Mouse (Mus musculus) liver, embryonic 16.5 days (tissue): ENCODE results near the gene Agrn. TPM values are rescaled to one million over a fixed set of nuclear protein-coding genes. Genes with fewer than 3 reads are reported as not detected.

Experiments used
- ATAC-seq: fragments of 200-750 bp; cut with Nextera tagmentation; 2 replicates; pipeline ENCODE4 v1.8.0; 2017; ENCODE audit warnings: low read depth, mild to moderate bottlenecking, moderate number of reproducible peaks, moderate library complexity
- H3K27ac ChIP-seq: fragments of 300-500 bp; sonication (generic); 2 replicates; pipeline ENCODE4 v1.5.1; 2014; ENCODE audit warnings: mild to moderate bottlenecking, low read length
- H3K27me3 ChIP-seq: fragments of 300-500 bp; sonication (generic); 2 replicates; pipeline ENCODE4 v1.6.1; 2014; ENCODE audit warnings: low read depth, low read length, mixed read lengths; ENCODE audit not compliant: control insufficient read depth, insufficient read depth
- H3K36me3 ChIP-seq: fragments of 300-500 bp; sonication (generic); 2 replicates; pipeline ENCODE4 v1.6.1; 2014; ENCODE audit warnings: mild to moderate bottlenecking; ENCODE audit not compliant: control insufficient read depth, insufficient read depth
- H3K4me1 ChIP-seq: fragments of 300-500 bp; sonication (generic); 2 replicates; pipeline ENCODE4 v1.6.1; 2014; ENCODE audit warnings: low read depth, low read length, mixed read lengths; ENCODE audit not compliant: control insufficient read depth
- H3K4me2 ChIP-seq: fragments of 300-500 bp; sonication (generic); 2 replicates; pipeline ENCODE4 v1.6.1; 2014; ENCODE audit warnings: low read depth, low read length, mixed read lengths
- H3K4me3 ChIP-seq: fragments of 300-500 bp; sonication (generic); 2 replicates; pipeline ENCODE4 v1.5.1; 2014; ENCODE audit warnings: low read depth, mild to moderate bottlenecking, low read length
- H3K9ac ChIP-seq: fragments of 300-500 bp; sonication (generic); 2 replicates; pipeline ENCODE4 v1.6.1; 2014; ENCODE audit warnings: low read depth, low read length
- H3K9me3 ChIP-seq: fragments of 300-500 bp; sonication (generic); replicated peaks from 2 replicates; pipeline ENCODE4 v1.6.1; 2016; ENCODE audit warnings: low read length; ENCODE audit not compliant: control insufficient read depth
- WGBS: fragments of 180-500 bp; shearing (Covaris S2); extraction: QIAGEN DNeasy Blood & Tissue Kit; methylation state at CpG from one replicate; pipeline ENCODE4 v1.1.7; 2014; ENCODE audit not compliant: insufficient replicate concordance; 5-methylcytosine and 5-hydroxymethylcytosine counted together
- polyA plus RNA-seq: library from polyadenylated mRNA; unstranded; fragments of >200 nt; fragmentation: Nextera tagmentation; extraction: Ambion mirVana; gene quantifications from 2 replicates; pipeline ENCODE4 v1.2.1, GENCODE M21; 2015

Gene Agrn
- polyA plus RNA-seq, 1 experiment from 2014 or later = 7.7 TPM

- no peak overlapping the region for H3K27ac ChIP-seq
- H3K4me1 ChIP-seq = no peaks in the 10 kb centered on the region
- 46% methylated on average over 13 of the region's 13 CpGs for WGBS
- H3K9ac ChIP-seq = no peak overlapping the region
- ATAC-seq = no peak
- H3K4me3 ChIP-seq = no peak overlapping the region
- peaks cover 11% of the 10 kb centered on the region for H3K27me3 ChIP-seq
- H3K4me2 ChIP-seq = peak overlapping the region; percentile 35; the same call in 1 of the 2 replicates
- no peaks in the 10 kb centered on the region for H3K36me3 ChIP-seq
- H3K9me3 ChIP-seq = no peaks in the 10 kb centered on the region
Observed at GRCm38 (mm10) chr4:156209963-156210635, 12.8 kb upstream of the Agrn start.

DNA sequence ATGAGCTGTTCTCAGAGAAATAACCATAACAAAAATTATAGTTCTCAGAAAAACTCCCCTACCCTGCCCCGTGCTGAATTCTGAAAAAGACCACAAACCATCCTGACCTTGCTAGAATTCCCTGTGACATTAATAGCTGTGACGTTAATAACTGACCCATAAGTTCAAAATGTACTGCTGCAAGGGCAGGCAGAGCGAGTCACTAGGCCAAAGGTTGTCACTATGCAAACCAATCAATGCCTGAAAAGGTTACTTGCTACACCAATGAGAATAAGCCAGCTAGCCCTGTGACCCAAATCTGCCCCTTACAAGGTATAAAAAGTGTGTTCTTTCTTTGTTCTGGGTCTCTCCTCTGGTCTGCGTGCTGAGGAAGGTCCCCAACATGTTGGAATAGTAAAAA lies 11.6 kb upstream of the Agrn start:
- no peak overlapping the region for H3K27ac ChIP-seq
- H3K9ac ChIP-seq = no peak overlapping the region
- peaks cover 4% of the 10 kb centered on the region for H3K4me1 ChIP-seq
- no peaks in the 10 kb centered on the region for H3K36me3 ChIP-seq
- peaks cover 24% of the 10 kb centered on the region for H3K27me3 ChIP-seq
- H3K4me2 ChIP-seq = no peak overlapping the region
- H3K4me3 ChIP-seq = no peak overlapping the region
- WGBS = 74% methylated on average over 4 of the region's 4 CpGs
- no peak for ATAC-seq
- no peaks in the 10 kb centered on the region for H3K9me3 ChIP-seq

GRCm38 (mm10) chr4:156203413-156204131 lies 6.3 kb upstream of the Agrn start:
- Histone ChIP-seq H3K27ac (peak overlapping the region; percentile 35), H3K4me3 (peak overlapping the region; percentile 66), H3K27me3 (peaks cover 40% of the 10 kb centered on the region), H3K9me3 (no peaks in the 10 kb centered on the region), H3K36me3 (no peaks in the 10 kb centered on the region), H3K9ac (peak overlapping the region; percentile 66), H3K4me1 (peaks cover 29% of the 10 kb centered on the region), H3K4me2 (peak overlapping the region; percentile 92)
- under 1% methylated on average over 49 of the region's 49 CpGs for WGBS
- ATAC-seq = peak; percentile 3; the same call in 1 of the 2 replicates

DNA sequence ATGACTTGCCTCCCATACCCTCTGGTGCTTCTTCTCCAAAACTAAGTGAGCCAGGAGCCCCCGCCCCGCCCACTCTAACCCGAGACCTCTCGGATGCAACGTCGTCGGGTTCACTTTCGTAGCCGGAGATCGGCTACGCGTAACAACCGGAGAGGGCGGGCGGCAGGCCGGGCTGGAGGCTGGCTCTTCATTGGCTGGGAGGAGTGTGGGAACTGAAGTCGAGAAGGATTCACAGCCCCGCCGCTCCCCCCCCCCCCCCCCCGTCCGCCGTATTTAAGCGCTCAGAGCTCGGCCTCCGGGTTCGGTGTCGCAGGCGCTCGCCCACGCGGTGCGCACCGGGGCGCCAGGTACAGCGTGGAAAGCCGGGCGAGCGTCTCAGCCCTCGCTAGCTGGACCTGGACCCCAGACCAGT lies 5.7 kb upstream of the Agrn start, which contains the start of gene AW011738:
TSS of gene AW011738 (plus strand) at position 304 of the 412 bp plus-strand sequence.
- 1% methylated on average over 28 of the region's 39 CpGs for WGBS
- H3K27me3 ChIP-seq = peaks cover 40% of the 10 kb centered on the region
- peak; percentile 76 for ATAC-seq
- H3K4me1 ChIP-seq = peaks cover 34% of the 10 kb centered on the region
- peak within 1 kb of the TSS; percentile 92 for H3K4me2 ChIP-seq
- H3K27ac ChIP-seq = peak within 1 kb of the TSS; percentile 82
- peak within 1 kb of the TSS; percentile 66 for H3K4me3 ChIP-seq
- H3K9ac ChIP-seq = peak within 1 kb of the TSS; percentile 66
- H3K9me3 ChIP-seq = no peaks in the 10 kb centered on the region
- H3K36me3 ChIP-seq = no peaks in the 10 kb centered on the region

GRCm38 (mm10) chr4:156202462-156202893 lies 5.2 kb upstream of the Agrn start:
- Histone ChIP-seq H3K36me3 (no peaks in the 10 kb centered on the region), H3K27ac (peak overlapping the region; percentile 82), H3K4me1 (peaks cover 36% of the 10 kb centered on the region), H3K9me3 (no peaks in the 10 kb centered on the region), H3K9ac (peak overlapping the region; percentile 66), H3K4me3 (peak overlapping the region; percentile 66), H3K27me3 (peaks cover 40% of the 10 kb centered on the region), H3K4me2 (peak overlapping the region; percentile 92)
- 21% methylated on average over 12 of the region's 12 CpGs for WGBS
- peak; percentile 74 for ATAC-seq

DNA sequence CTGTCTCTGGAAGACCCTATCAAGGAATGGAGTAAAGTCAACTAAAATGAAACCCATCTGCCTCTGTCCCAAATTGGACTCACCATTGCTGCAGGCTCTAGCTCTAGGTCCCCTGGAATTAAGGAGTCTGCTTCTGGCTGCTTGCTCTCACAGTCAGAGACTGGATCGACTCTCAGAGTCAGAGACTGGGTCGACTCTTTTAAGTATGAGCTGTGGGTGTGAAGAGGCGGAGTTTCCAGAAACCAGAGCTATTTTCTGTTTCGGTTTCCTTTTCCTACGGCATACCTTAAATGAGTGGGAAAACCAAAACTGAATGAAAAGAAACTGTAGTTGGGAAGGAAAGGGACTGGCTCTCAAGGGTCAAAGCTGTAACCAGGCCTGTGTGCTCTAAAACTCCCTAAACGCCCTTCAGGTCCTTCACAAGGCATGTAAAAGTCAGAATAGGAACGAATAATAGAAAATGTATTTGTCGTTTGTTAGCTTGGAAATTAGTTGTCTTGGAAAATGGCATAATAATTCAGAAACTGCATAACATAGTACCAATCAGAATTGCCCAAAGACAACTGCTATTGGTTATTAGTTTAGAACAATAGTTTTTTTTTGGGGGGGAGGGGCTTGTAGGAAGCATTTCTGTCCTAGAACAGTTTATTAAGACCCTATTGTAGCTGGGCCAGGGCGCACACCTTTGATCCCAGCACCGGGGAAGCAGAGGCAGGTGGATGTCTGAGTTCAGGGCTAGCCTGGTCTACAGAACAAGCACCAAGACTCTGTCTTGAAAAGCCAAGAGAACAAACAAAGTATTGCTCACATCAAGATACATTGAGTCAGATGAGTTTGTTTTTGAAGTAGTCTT lies 3.6 kb upstream of the Agrn start, which contains the start of gene Isg15:
TSS of gene Isg15 (minus strand) at position 196 of the 853 bp plus-strand sequence.
- peak within 1 kb of the TSS; percentile 40 for H3K4me3 ChIP-seq
- peak within 1 kb of the TSS; percentile 42 for H3K9ac ChIP-seq
- no peak within 1 kb of the TSS for H3K27ac ChIP-seq
- no peaks in the 10 kb centered on the region for H3K9me3 ChIP-seq
- peaks cover 48% of the 10 kb centered on the region for H3K4me1 ChIP-seq
- H3K36me3 ChIP-seq = no peaks in the 10 kb centered on the region
- no peak for ATAC-seq
- 39% methylated on average over 10 of the region's 10 CpGs for WGBS
- H3K4me2 ChIP-seq = peak within 1 kb of the TSS; percentile 55
- H3K27me3 ChIP-seq = peaks cover 49% of the 10 kb centered on the region

DNA sequence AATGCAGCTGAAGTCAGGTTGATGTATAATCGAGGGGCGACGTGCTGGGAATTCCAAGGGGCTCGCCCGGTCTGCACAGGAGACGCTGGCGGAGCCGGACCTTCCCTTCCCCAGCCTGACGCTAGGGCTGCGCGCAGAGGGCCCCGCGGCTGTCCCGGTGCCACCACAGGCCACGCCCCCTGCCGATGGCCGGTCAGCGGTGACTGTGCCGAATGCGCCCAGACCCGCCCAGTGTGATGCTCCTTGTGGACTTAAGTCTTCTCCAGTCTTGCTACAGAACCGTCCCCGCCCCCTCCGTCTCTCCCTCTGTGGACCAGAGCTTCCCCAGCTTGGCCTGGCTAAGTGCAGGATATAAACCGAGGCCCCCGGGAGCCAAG lies 529 bp upstream of the Agrn start:
- Histone ChIP-seq H3K27ac (peak overlapping the region; percentile 89), H3K9me3 (no peaks in the 10 kb centered on the region), H3K4me1 (peaks cover 51% of the 10 kb centered on the region), H3K4me3 (peak overlapping the region; percentile 81), H3K36me3 (no peaks in the 10 kb centered on the region), H3K27me3 (peaks cover 33% of the 10 kb centered on the region), H3K9ac (peak overlapping the region; percentile 71), H3K4me2 (peak overlapping the region; percentile 99)
- WGBS = 0% methylated on average over 26 of the region's 26 CpGs
- ATAC-seq = peak; percentile 89

DNA sequence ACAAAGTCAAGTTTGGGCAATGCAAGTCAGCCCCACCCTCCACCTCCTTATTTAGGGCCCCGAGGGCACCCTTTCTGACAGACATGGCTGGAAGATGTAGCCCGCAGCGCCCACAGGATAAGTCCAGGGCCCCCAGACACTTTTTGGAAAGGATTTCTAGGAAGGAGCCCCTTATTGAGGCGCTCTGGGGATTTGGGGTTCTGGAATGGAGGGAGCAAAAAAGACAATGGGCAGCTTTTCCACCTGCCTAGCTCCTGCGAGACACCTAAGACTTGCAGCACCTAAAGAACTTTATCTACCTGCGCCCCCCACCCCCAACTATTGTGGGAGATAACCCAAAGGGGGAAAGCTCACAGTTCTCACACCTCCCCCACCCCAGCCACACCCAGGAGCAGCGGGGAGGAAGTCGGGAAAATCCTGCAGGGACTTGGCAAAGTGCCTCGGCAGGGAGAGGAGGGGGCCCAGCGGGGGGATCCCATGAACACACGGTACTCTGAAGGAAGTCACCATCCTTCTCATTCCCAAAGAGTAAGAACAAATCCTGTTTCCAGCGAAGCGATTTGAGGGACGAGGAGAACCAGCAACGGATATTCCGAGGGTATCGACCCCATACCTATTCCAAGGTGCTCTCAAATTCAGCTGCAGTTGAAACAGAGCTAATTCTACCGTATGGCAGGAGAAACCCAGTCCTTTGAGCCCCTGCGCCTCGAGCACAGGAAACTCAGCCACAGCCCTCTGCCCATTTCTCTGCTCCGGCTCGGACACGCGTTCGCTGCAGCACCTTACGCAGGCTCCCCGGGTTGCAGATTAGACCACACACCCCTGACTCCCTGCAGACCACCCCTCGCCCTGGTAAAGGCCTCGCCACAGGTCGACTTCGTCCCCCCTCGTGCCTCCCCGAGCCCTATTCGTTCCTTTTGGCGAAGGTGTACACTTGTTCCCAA lies 1.1 kb downstream of the Agrn start:
- peaks cover 49% of the 10 kb centered on the region for H3K4me1 ChIP-seq

More for the DNA sequence above, 1.1 kb downstream of the Agrn start:
- WGBS = 10% methylated on average over 35 of the region's 35 CpGs
- Histone ChIP-seq H3K4me3 (peak overlapping the region; percentile 81), H3K27ac (no peak overlapping the region), H3K36me3 (no peaks in the 10 kb centered on the region), H3K9me3 (no peaks in the 10 kb centered on the region), H3K4me2 (peak overlapping the region; percentile 99), H3K9ac (peak overlapping the region; percentile 78), H3K27me3 (peaks cover 27% of the 10 kb centered on the region)
- no peak for ATAC-seq
